Mouse (Mus musculus) layer of hippocampus, postnatal 10 days (tissue): Measurements from ENCODE around the gene Ubn2. TPM values are rescaled to one million over a fixed set of nuclear protein-coding genes. Genes with fewer than 3 reads are reported as not detected.
"Not testable (repeated sequence)": the region's sequence is repeated elsewhere in the genome, so short reads cannot be mapped to it uniquely, and the experiment has no call there.

Experiments used
- DNase-seq, 2 experiments: peaks; one replicate each; pipeline ENCODE4 v3.0.0; 2021; ENCODE audit warnings: low spot score in 2 of 2
- microRNA-seq, 2 experiments: library from miRNA; unstranded; fragments of <30 nt; microRNA quantifications; one replicate each; pipeline ENCODE4 v1.2.0; 2021
- total RNA-seq, 2 experiments: library from RNA; stranded (reverse); gene quantifications; 2 replicates each; pipeline ENCODE4 v1.2.3; 2021

The Ubn2 gene
- total RNA-seq, 2 experiments from 2014 or later: 38.3 to 44.0 TPM

DNA sequence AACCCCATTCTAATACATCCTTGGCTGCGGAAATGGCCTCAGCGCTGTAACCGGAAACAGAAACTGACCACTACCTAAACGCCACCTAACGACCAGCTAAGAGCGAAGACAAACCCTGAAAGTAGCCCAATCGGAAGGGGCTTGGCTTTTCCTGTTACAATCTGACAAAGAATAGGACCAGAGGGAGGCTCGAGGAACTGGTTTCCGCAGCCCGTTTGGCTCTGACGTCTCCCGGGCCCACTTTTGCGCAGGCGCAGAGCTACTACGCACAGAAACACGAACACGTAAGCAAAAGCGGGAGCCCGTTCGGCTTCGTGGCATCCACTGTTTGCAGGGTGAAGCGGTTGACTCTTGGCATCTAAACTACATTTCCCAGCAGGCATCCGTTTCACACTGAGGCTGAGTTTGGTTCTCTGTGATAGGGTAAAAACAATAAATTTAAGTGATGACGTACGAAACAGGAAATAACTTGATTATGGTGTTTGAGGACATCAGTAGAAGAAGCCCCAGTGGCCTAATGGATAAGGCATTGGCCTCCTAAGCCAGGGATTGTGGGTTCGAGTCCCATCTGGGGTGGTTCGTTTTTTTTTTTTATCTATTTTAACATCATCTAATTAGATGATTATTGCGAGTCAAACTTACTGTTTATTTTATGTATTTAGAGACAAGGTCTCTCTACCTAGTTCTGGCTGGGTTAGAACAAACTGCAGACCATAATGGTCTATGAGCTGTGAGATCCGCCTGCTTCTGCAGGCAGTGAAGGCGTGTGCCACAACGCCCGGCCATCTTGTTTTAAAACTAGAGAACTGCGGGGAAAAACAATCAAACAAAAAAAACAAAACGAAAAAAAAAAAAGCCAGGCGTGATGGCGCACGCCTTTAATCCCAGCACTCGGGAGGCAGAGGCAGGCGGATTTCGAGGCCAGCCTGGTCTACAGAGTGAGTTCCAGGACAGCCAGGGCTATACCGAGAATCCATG, 100.0 kb downstream of the Ubn2 start, which contains the start of gene Fmc1:
Gene Fmc1 (plus strand): TSS at position 75 of the 978 bp plus-strand sequence.
- DNase-seq: peak; percentile 97 to 98

- DNase-seq: peak; percentile 99 to 100
Observed at GRCm38 (mm10) chr6:38534640-38535365, 101.1 kb downstream of the Ubn2 start.

- no peak for DNase-seq
Observed at GRCm38 (mm10) chr6:38535366-38535690, 101.6 kb downstream of the Ubn2 start.

DNA sequence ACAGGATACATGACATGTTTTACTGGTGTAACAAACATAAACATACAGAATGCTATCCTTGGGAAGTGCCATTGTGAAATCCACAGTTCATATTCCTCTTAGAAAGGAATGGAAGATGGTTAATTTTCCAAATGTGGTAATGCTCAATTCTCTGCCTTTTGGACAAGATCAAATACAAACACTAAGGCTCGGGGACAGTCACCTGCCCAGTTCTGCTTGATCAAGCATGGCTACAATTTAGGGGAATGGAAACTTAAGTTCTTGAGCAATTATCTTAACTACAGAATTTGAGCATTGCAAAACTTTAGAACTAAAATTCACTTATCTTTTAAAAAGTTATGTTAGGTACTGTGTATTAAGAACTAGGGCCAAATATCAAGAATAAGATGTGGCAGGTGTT, 102.0 kb downstream of the Ubn2 start:
- no peak for DNase-seq

DNA sequence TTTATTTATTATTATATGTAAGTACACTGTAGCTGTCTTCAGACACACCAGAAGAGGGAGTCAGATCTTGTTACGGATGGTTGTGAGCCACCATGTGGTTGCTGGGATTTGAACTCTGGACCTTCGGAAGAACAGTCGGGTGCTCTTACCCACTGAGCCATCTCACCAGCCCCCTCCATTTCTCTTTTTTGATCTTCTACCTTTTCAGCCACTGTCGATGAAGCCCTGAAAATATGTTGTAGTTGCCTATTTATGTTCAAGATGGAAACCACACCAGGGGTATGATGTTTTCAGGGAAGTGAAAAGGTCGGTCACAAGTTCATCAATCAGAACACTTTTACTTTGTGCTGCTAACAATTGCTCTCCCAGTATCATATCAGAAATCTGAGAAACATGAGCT, 110.4 kb downstream of the Ubn2 start:
- not testable (repeated sequence) for DNase-seq

DNA sequence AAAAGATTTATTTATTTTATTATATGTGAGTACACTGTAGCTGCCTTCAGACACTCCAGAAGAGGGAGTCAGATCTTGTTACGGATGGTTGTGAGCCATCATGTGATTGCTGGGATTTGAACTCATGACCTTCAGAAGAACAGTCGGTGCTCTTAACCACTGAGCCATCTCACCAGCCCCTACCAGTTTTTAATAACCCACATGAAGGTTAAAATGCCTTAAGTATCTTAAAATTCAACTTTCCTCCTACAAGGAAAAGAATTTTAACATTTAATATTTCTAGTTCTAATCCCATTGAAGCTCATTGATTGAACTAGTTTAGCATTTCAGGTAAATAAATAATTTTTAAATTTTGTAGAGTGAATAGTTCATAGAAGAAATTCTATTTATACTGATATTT, 113.3 kb downstream of the Ubn2 start:
- not testable (repeated sequence) for DNase-seq

DNA sequence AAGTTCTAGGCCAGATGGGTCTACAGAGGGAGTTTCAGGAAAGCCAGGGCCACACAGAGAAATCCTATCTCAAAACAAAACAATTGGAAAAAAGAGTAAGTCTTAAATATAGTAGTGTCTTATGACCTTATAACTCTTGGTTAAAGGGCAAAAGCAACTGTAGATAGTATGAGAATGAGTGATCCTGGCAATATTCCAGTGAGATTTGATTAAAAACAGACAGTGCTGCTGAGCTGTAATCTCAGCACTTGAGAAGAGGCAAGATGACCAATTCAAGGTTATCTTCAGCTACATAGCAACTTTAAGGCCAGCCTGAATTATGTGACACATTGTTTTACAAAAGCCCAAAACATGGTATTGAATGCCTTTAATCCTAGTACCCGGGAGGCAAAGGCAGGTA, 114.0 kb downstream of the Ubn2 start:
- DNase-seq: no peak

DNA sequence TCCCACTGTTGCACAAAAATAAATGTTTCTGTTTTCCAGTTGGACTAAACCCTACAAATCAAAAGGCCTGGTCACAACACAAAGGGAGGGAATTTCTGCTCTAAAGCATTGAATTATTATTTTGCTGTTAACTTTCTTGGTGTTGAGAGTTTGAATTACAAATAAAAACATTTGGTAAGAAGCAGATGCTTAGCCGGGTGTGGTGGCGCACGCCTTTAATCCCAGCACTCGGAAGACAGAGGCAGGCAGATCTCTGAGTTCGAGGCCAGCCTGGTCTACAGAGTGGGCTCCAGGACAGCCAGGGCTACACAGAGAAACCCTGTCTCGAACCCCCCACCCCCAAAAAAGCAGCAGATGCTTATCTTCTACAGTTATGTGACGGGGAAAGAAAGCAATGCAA, 114.8 kb downstream of the Ubn2 start:
- DNase-seq: not testable (repeated sequence)

GRCm38 (mm10) chr6:38549840-38550239, 116.1 kb downstream of the Ubn2 start:
- DNase-seq: not testable (repeated sequence)

GRCm38 (mm10) chr6:38550250-38551061, 116.7 kb downstream of the Ubn2 start:
- DNase-seq: no peak

- peak; percentile 94 to 95 for DNase-seq
Observed at GRCm38 (mm10) chr6:38551062-38551988, 117.6 kb downstream of the Ubn2 start, which contains the start of gene Luc7l2. Luc7l2 (plus strand) TSS chr6:38551334.

GRCm38 (mm10) chr6:38551989-38552635, 118.4 kb downstream of the Ubn2 start:
- peak; percentile 99 for DNase-seq

GRCm38 (mm10) chr6:38552636-38553000, 118.9 kb downstream of the Ubn2 start:
- no peak for DNase-seq

Small RNA genes lying within 50 kb of the gene (microRNA-seq; reads per million reads assigned to microRNA genes)
- 0 to 0.20 reads per million in 2 experiments for gene Mir7670

Other genes starting within 250 kb of the Ubn2 start
- gene D630045J12Rik, start 179.9 kb upstream of the Ubn2 start, total RNA-seq: 10 to 100 TPM; 40.9 to 41.7 TPM
- gene Zc3hav1l, start 134.7 kb upstream of the Ubn2 start, total RNA-seq: 1 to 10 TPM; 3.6 to 4.1 TPM
- gene Zc3hav1, start 79.3 kb upstream of the Ubn2 start, total RNA-seq: 1 to 10 TPM; 3.0 to 3.1 TPM
- 10 to 100 TPM in 1 of 2 experiments, 1 to 10 TPM in 1; 9.8 to 10.1 TPM for gene Ttc26, start 52.5 kb upstream of the Ubn2 start, total RNA-seq
- gene Fmc1, start 99.6 kb downstream of the Ubn2 start, total RNA-seq: 10 to 100 TPM; 49.8 to 57.9 TPM
- gene Luc7l2, start 117.4 kb downstream of the Ubn2 start, total RNA-seq: 100 to 1,000 TPM; 176 to 197 TPM
- 1 to 10 TPM; 1.0 to 1.1 TPM for gene Klrg2, start 203.3 kb downstream of the Ubn2 start, total RNA-seq
- 100 to 1,000 TPM; 113 to 119 TPM for gene Clec2l, start 229.1 kb downstream of the Ubn2 start, total RNA-seq